Mouse (Mus musculus) liver, postnatal 0 days (tissue): ENCODE results near the gene Nom1.

Experiments
- CTCF ChIP-seq: sonication (generic); IDR thresholded peaks from 2 replicates; pipeline ENCODE4 v1.5.1; 2016; ENCODE audit warnings: antibody characterized with exemption, low read depth
- EP300 ChIP-seq: IDR thresholded peaks from 2 replicates; pipeline ENCODE4 v1.6.1; 2016; ENCODE audit warnings: antibody characterized with exemption, low read depth, mild to moderate bottlenecking

GRCm38 (mm10) chr5:29474246-29474960 lies 39.9 kb downstream of the Nom1 start:
- TF ChIP-seq CTCF (no peak), EP300 (no peak)
